Mouse (Mus musculus) G1E (cell line): ENCODE measurements around the gene Dpm2.

Experiments
- CTCF ChIP-seq: IDR thresholded peaks from 2 replicates; pipeline ENCODE4 v1.5.1; 2012; ENCODE audit warnings: low read depth, low read length, inconsistent platforms, mixed read lengths
- GATA1 ChIP-seq: IDR thresholded peaks from 2 replicates; pipeline ENCODE4 v1.6.1; 2012; ENCODE audit warnings: borderline replicate concordance, low read length, inconsistent platforms, mixed read lengths

- TF ChIP-seq GATA1: no peak
- TF ChIP-seq CTCF: no peak
These were observed 40.2 kb upstream of the Dpm2 start for GRCm38 (mm10) chr2:32530479-32530878.
